Mouse (Mus musculus) CH12.LX (cell line): ENCODE data around the gene Reps1. TPM values are rescaled to one million over a fixed set of nuclear protein-coding genes. Genes with fewer than 3 reads are reported as not detected.

Experiments used
- DNase-seq: peaks from one replicate; pipeline ENCODE4 v3.0.0-alpha.2; 2013; ENCODE audit errors: extremely low read depth
- H3K27ac ChIP-seq: 2 replicates; pipeline ENCODE4 v1.5.1; 2012; ENCODE audit warnings: low read depth, mild to moderate bottlenecking, control low read depth, moderate library complexity; ENCODE audit not compliant: insufficient read depth
- H3K27me3 ChIP-seq: replicated peaks from 2 replicates; pipeline ENCODE3; 2012; ENCODE audit warnings: inconsistent platforms
- H3K36me3 ChIP-seq, 2 experiments: replicated peaks in 1 of 2; 2 replicates each; pipeline versions ENCODE3 to v1.6.1; 2012; ENCODE audit warnings: inconsistent platforms in 1 of 2, low read length in 1 of 2, mild to moderate bottlenecking in 1 of 2, mixed read lengths in 1 of 2, moderate library complexity in 1 of 2; ENCODE audit not compliant: control insufficient read depth in 1 of 2, insufficient read depth in 1 of 2
- H3K4me1 ChIP-seq, 2 experiments: 2 replicates each; pipeline ENCODE4 v1.6.1; 2012; ENCODE audit warnings: inconsistent platforms in 1 of 2, moderate library complexity in 1 of 2; ENCODE audit not compliant: insufficient read depth in 2 of 2, control insufficient read depth in 1 of 2
- H3K4me2 ChIP-seq: 2 replicates; pipeline ENCODE4 v1.6.1; 2012; ENCODE audit warnings: low read depth, mild to moderate bottlenecking, control low read depth; ENCODE audit not compliant: poor library complexity, insufficient read depth, severe bottlenecking
- H3K4me3 ChIP-seq, 3 experiments: fragments of 150-350 bp in 1 of 3; sonication (generic) in 1 of 3; replicated peaks in 1 of 3; 2 replicates each; pipeline versions ENCODE3 to v1.5.1; 2011 to 2012; ENCODE audit warnings: low read depth in 2 of 3, low read length in 2 of 3, mild to moderate bottlenecking in 2 of 3, moderate library complexity in 2 of 3, control low read depth in 1 of 3, improper control_type of control experiment in 1 of 3, inconsistent platforms in 1 of 3, mixed read lengths in 1 of 3; ENCODE audit not compliant: poor library complexity in 1 of 3
- H3K79me2 ChIP-seq: replicated peaks from 2 replicates; pipeline ENCODE4 v1.6.1; 2012; ENCODE audit warnings: mild to moderate bottlenecking, moderate library complexity; ENCODE audit not compliant: control insufficient read depth, poor library complexity, insufficient read depth, severe bottlenecking; ENCODE audit errors: extremely low read depth
- H3K9ac ChIP-seq: 2 replicates; pipeline ENCODE4 v1.6.1; 2012; ENCODE audit warnings: low read depth, mild to moderate bottlenecking, control low read depth, moderate library complexity; ENCODE audit not compliant: insufficient read depth
- H3K9me3 ChIP-seq: replicated peaks from 2 replicates; pipeline ENCODE3; 2012; ENCODE audit warnings: low read length, inconsistent platforms, mixed read lengths
- BHLHE40 ChIP-seq: IDR thresholded peaks from 2 replicates; pipeline ENCODE4 v1.6.1; 2011; ENCODE audit warnings: mild to moderate bottlenecking, low read depth, low read length, improper control_type of control experiment
- CHD2 ChIP-seq: IDR thresholded peaks from 2 replicates; pipeline ENCODE4 v1.6.1; 2011; ENCODE audit warnings: low read length, improper control_type of control experiment
- CTCF ChIP-seq, 2 experiments: IDR thresholded peaks in 1 of 2; conservative IDR thresholded peaks in 1 of 2; 2 replicates each; pipeline ENCODE4 v1.5.1; 2011 to 2012; ENCODE audit warnings: low read depth in 2 of 2, low read length in 2 of 2, improper control_type of control experiment in 1 of 2, inconsistent platforms in 1 of 2, mild to moderate bottlenecking in 1 of 2, moderate library complexity in 1 of 2
- E2F4 ChIP-seq: IDR thresholded peaks from 2 replicates; pipeline ENCODE4 v1.6.1; 2011; ENCODE audit warnings: low read depth, low read length, improper control_type of control experiment; ENCODE audit not compliant: insufficient replicate concordance
- EP300 ChIP-seq: IDR thresholded peaks from 2 replicates; pipeline ENCODE4 v1.6.1; 2011; ENCODE audit warnings: low read length, improper control_type of control experiment
- ETS1 ChIP-seq: conservative IDR thresholded peaks from 2 replicates; pipeline ENCODE4 v1.6.1; 2012; ENCODE audit warnings: low read depth, mild to moderate bottlenecking, inconsistent platforms, low read length, improper control_type of control experiment, moderate library complexity
- IRF4 ChIP-seq: IDR thresholded peaks from 2 replicates; pipeline ENCODE4 v1.6.1; 2014; ENCODE audit warnings: low read depth, mild to moderate bottlenecking, inconsistent platforms, low read length, improper control_type of control experiment
- JUND ChIP-seq: conservative IDR thresholded peaks from 2 replicates; pipeline ENCODE4 v1.6.1; 2011; ENCODE audit warnings: low read depth, low read length, improper control_type of control experiment
- MAFK ChIP-seq: IDR thresholded peaks from 2 replicates; pipeline ENCODE4 v1.6.1; 2011; ENCODE audit warnings: low read length, improper control_type of control experiment; ENCODE audit not compliant: insufficient replicate concordance
- MAX ChIP-seq: IDR thresholded peaks from 2 replicates; pipeline ENCODE4 v1.6.1; 2011; ENCODE audit warnings: low read length, improper control_type of control experiment
- MAZ ChIP-seq: IDR thresholded peaks from 2 replicates; pipeline ENCODE4 v1.6.1; 2012; ENCODE audit warnings: low read depth, mild to moderate bottlenecking, inconsistent platforms, low read length, improper control_type of control experiment, moderate library complexity
- MEF2A ChIP-seq: IDR thresholded peaks from 2 replicates; pipeline ENCODE4 v1.6.1; 2014; ENCODE audit warnings: low read depth, mild to moderate bottlenecking, inconsistent platforms, low read length, improper control_type of control experiment, borderline replicate concordance
- MXI1 ChIP-seq: IDR thresholded peaks from 2 replicates; pipeline ENCODE4 v1.6.1; 2011; ENCODE audit warnings: mild to moderate bottlenecking, low read depth, low read length, improper control_type of control experiment
- NELFE ChIP-seq: IDR thresholded peaks from 2 replicates; pipeline ENCODE4 v1.6.1; 2011; ENCODE audit warnings: low read depth, low read length, improper control_type of control experiment
- NRF1 ChIP-seq: IDR thresholded peaks from 2 replicates; pipeline ENCODE4 v1.6.1; 2014; ENCODE audit warnings: low read depth, mild to moderate bottlenecking, inconsistent platforms, low read length, improper control_type of control experiment, moderate library complexity
- POLR2A ChIP-seq: IDR thresholded peaks from 2 replicates; pipeline ENCODE4 v1.6.1; 2011; ENCODE audit warnings: low read depth, mild to moderate bottlenecking, improper control_type of control experiment, low read length
- POLR2AphosphoS2 ChIP-seq: IDR thresholded peaks from 2 replicates; pipeline ENCODE4 v1.6.1; 2011; ENCODE audit warnings: low read depth, low read length, improper control_type of control experiment
- RAD21 ChIP-seq: IDR thresholded peaks from 2 replicates; pipeline ENCODE4 v1.6.1; 2011; ENCODE audit warnings: low read depth, mild to moderate bottlenecking, low read length, improper control_type of control experiment, moderate library complexity
- SIN3A ChIP-seq: IDR thresholded peaks from 2 replicates; pipeline ENCODE4 v1.6.1; 2012; ENCODE audit warnings: low read length, improper control_type of control experiment, inconsistent platforms
- SMC3 ChIP-seq: IDR thresholded peaks from 2 replicates; pipeline ENCODE4 v1.6.1; 2011; ENCODE audit warnings: low read depth, low read length, improper control_type of control experiment
- TBP ChIP-seq: conservative IDR thresholded peaks from 2 replicates; pipeline ENCODE4 v1.6.1; 2011; ENCODE audit warnings: low read depth, low read length, improper control_type of control experiment
- UBTF ChIP-seq: IDR thresholded peaks from 2 replicates; pipeline ENCODE4 v1.6.1; 2012; ENCODE audit warnings: low read depth, mild to moderate bottlenecking, inconsistent platforms, low read length, improper control_type of control experiment, moderate library complexity
- USF1 ChIP-seq: IDR thresholded peaks from 2 replicates; pipeline ENCODE4 v1.6.1; 2014; ENCODE audit warnings: low read depth, mild to moderate bottlenecking, inconsistent platforms, low read length, improper control_type of control experiment
- USF2 ChIP-seq: conservative IDR thresholded peaks from 2 replicates; pipeline ENCODE4 v1.6.1; 2011; ENCODE audit warnings: low read depth, low read length, improper control_type of control experiment
- ZC3H11A ChIP-seq: IDR thresholded peaks from 2 replicates; pipeline ENCODE4 v1.6.1; 2012; ENCODE audit warnings: low read depth, mild to moderate bottlenecking, inconsistent platforms, low read length, improper control_type of control experiment
- ZMIZ1 ChIP-seq: IDR thresholded peaks from 2 replicates; pipeline ENCODE4 v1.6.1; 2012; ENCODE audit warnings: low read depth, mild to moderate bottlenecking, inconsistent platforms, low read length, improper control_type of control experiment
- ZNF384 ChIP-seq: IDR thresholded peaks from 2 replicates; pipeline ENCODE4 v1.6.1; 2012; ENCODE audit warnings: low read depth, low read length, improper control_type of control experiment, inconsistent platforms
- dilution Hi-C: fragments of 300-500 bp; cut with MboI; formaldehyde crosslinking; loops from 2 replicates; pipeline ENCODE4 v1.14.3; 2020; ENCODE audit warnings: low sequenced_read_pairs; ENCODE audit not compliant: extremely low pct_unique_long_range_greater_than_20kb, extremely low pct_ligation_motif_present
- in situ Hi-C: fragments of 300-500 bp; cut with MboI; formaldehyde crosslinking; loops from 3 replicates; pipeline ENCODE4 v1.14.3; 2019; ENCODE audit warnings: low sequenced_read_pairs, low pct_ligation_motif_present, low pct_unique_long_range_greater_than_20kb, mixed read lengths
- polyA plus RNA-seq: library from polyadenylated mRNA; unstranded; fragments of >175 nt; gene quantifications from 2 replicates; pipeline ENCODE4 v1.2.1, GENCODE M21; 2012; ENCODE audit warnings: low read depth; ENCODE audit not compliant: insufficient read length
- total RNA-seq, 2 experiments: library from RNA; depleted of rRNA; stranded (reverse); fragments of 300-350 nt in 1 of 2; fragments of >200 nt in 1 of 2; gene quantifications; 2 replicates each; pipeline ENCODE4 v1.2.3; 2012 to 2014

Gene Reps1
- total and polyA plus RNA-seq, 3 experiments: 34.4 to 61.5 (median 37.9) TPM

GRCm38 (mm10) chr10:18036849-18037248, 18.8 kb upstream of the Reps1 start:
- Histone ChIP-seq H3K36me3 (no peaks in the 10 kb centered on the region), H3K4me2 (no peak overlapping the region), H3K9me3 (no peaks in the 10 kb centered on the region), H3K4me3 (no peak overlapping the region), H3K27me3 (no peaks in the 10 kb centered on the region), H3K4me1 (no peaks in the 10 kb centered on the region), H3K79me2 (no peaks in the 10 kb centered on the region), H3K27ac (no peak overlapping the region), H3K9ac (no peak overlapping the region)
- dilution Hi-C loops: no loop called here
- no peak for DNase-seq
- in situ Hi-C loops: no loop called here
- TF ChIP-seq UBTF: no peak
- TF ChIP-seq MAX: no peak
- no peak for TF ChIP-seq MXI1
- TF ChIP-seq IRF4: no peak
- no peak for TF ChIP-seq ZMIZ1
- TF ChIP-seq USF2: no peak
- TF ChIP-seq POLR2AphosphoS2: no peak
- no peak for TF ChIP-seq ETS1
- TF ChIP-seq POLR2A: no peak
- TF ChIP-seq SIN3A: no peak
- no peak for TF ChIP-seq EP300
- no peak for TF ChIP-seq TBP
- TF ChIP-seq E2F4: no peak
- TF ChIP-seq USF1: no peak
- no peak for TF ChIP-seq NELFE
- no peak for TF ChIP-seq NRF1
- TF ChIP-seq ZC3H11A: no peak
- no peak for TF ChIP-seq BHLHE40
- no peak for TF ChIP-seq MEF2A
- TF ChIP-seq SMC3: no peak

GRCm38 (mm10) chr10:18046380-18046779, 9.3 kb upstream of the Reps1 start:
- dilution Hi-C loops (no loop called here), in situ Hi-C loops (no loop called here)
- Histone ChIP-seq H3K27ac (no peak overlapping the region), H3K9me3 (no peaks in the 10 kb centered on the region), H3K79me2 (no peaks in the 10 kb centered on the region), H3K4me2 (no peak overlapping the region), H3K4me1 (peaks cover 3 to 11% of the 10 kb centered on the region in 2 experiments; a peak in 2 of 4 replicates), H3K36me3 (no peaks in the 10 kb centered on the region), H3K4me3 (no peak overlapping the region), H3K9ac (no peak overlapping the region), H3K27me3 (no peaks in the 10 kb centered on the region)
- TF ChIP-seq SIN3A (no peak), NELFE (no peak), ETS1 (no peak), ZMIZ1 (no peak), SMC3 (no peak), USF1 (no peak), MXI1 (no peak), RAD21 (no peak), POLR2AphosphoS2 (no peak), BHLHE40 (no peak), CHD2 (no peak), MAFK (no peak), CTCF (conservative IDR thresholded peaks at IDR 0.05 in 1 of 2, IDR thresholded peaks at IDR 0.05 in 1 of 2; ENCODE audit: low read depth in 2 of 2, low read length in 2 of 2) (no peak), ZNF384 (no peak), MAZ (no peak), MEF2A (no peak), JUND (no peak)
- DNase-seq: no peak
